In the genomic region with DNA sequence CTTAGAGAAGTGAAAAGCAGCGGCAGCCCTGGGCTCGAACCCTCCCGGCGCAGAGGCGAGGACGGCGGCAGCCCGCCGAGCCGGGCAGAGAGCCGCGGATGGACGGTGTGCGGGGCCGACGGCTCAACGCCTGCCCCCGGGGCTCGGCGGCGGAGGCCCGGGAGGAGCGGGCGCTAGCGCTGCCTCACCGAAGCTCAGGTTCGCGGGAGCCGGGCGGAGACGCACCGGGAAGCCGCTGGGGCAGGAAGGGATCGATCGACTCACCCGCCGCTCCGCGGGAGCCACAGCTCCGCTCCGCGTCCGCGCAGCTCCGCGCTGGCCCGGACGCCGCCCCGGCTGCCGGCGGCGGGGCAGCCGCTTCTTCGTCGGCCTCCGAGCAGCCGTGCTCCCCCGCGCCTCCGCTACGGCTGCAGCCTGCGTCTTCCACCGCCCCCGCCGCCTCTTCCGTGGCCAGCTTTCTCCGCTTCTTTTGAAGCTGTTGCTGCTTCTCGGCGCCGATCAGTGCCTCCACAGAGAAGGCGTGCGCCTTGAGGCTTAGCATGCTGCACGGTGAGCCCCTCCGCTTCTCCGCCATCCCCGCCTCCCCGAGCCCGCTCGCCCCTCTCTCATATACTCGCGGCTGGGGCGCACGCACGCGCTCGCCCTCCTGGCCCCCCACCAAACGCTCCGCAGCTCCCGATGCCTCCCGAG, we compare ENCODE assay signal across 7 mouse cellular contexts. TPM values are rescaled to one million over a fixed set of nuclear protein-coding genes. Genes with fewer than 3 reads are reported as not detected.
DNase-seq lines count a peak whose midpoint lies in the region; ATAC-seq lines count a peak whose summit lies in the region.

No protein-coding gene starts in this region.

- WGBS in lung, embryonic 16.5 days, result under 1% methylated on average over 80 of the region's 91 CpGs
- WGBS in forebrain, embryonic 14.5 days, result under 1% methylated on average over 58 of the region's 91 CpGs
- under 1% methylated on average over 84 of the region's 91 CpGs for WGBS in intestine, embryonic 16.5 days
- under 1% methylated on average over 77 of the region's 91 CpGs for whole genome bisulfite sequencing in midbrain, embryonic 15.5 days

- ATAC-seq in lung, embryonic 16.5 days (ENCODE audit: low read depth), result peak; percentile 57
- peak; percentile 64 for ATAC-seq in forebrain, embryonic 14.5 days
- peak; percentile 68 for ATAC-seq in intestine, embryonic 16.5 days
- peak; percentile 79 for ATAC-seq in midbrain, embryonic 15.5 days (replicated peaks)
- ATAC-seq in megakaryocyte-erythroid progenitor cell, adult 5-6 weeks (replicated peaks; ENCODE audit: low FRiP score, low TSS enrichment, poor library complexity, severe bottlenecking), result no peak

- peak overlapping the region; percentile 70 for H3K4me2 ChIP-seq in lung, embryonic 16.5 days (ENCODE audit: low read depth, low read length)
- H3K4me2 ChIP-seq in forebrain, embryonic 14.5 days (ENCODE audit: low read length), result peak overlapping the region; percentile 72
- peak overlapping the region; percentile 80 for H3K4me2 ChIP-seq in intestine, embryonic 16.5 days (ENCODE audit: low read depth, low read length)
- peak overlapping the region; percentile 75 for H3K4me2 ChIP-seq in midbrain, embryonic 15.5 days

- peaks cover 67% of the 10 kb centered on the region for H3K27me3 ChIP-seq in lung, embryonic 16.5 days (ENCODE audit: control insufficient read depth, insufficient read depth, low read depth, low read length)
- peaks cover 54% of the 10 kb centered on the region for H3K27me3 ChIP-seq in forebrain, embryonic 14.5 days (replicated peaks; ENCODE audit: control insufficient read depth, insufficient read depth, low read length)
- peaks cover 50% of the 10 kb centered on the region for H3K27me3 ChIP-seq in intestine, embryonic 16.5 days (replicated peaks; ENCODE audit: control insufficient read depth, insufficient read depth, low read length)
- H3K27me3 ChIP-seq in midbrain, embryonic 15.5 days (replicated peaks), result peaks cover 56% of the 10 kb centered on the region

- H3K4me3 ChIP-seq in lung, embryonic 16.5 days (ENCODE audit: low read length), result peak overlapping the region; percentile 50
- H3K4me3 ChIP-seq in forebrain, embryonic 14.5 days (ENCODE audit: low read depth, low read length), result peak overlapping the region; percentile 38
- peak overlapping the region; percentile 50 for H3K4me3 ChIP-seq in intestine, embryonic 16.5 days (ENCODE audit: low read length)
- peak overlapping the region; percentile 38 for H3K4me3 ChIP-seq in midbrain, embryonic 15.5 days

- H3K27ac ChIP-seq in lung, embryonic 16.5 days (ENCODE audit: low read length), result no peak overlapping the region
- H3K27ac ChIP-seq in forebrain, embryonic 14.5 days (ENCODE audit: low read depth, low read length), result peak overlapping the region; percentile 33; the same call in 1 of the 2 replicates
- no peak overlapping the region for H3K27ac ChIP-seq in intestine, embryonic 16.5 days (ENCODE audit: low read length)
- H3K27ac ChIP-seq in midbrain, embryonic 15.5 days, result no peak overlapping the region

- DNase-seq in lung, postnatal 10 days, result no peak
- DNase-seq in adrenal gland, postnatal 36 days, result peak; percentile 37 to 51
- DNase-seq in forebrain, embryonic 14.5 days (ENCODE audit: low spot score), result peak; percentile 63

- H3K36me3 ChIP-seq in lung, embryonic 16.5 days (ENCODE audit: control insufficient read depth, insufficient read depth, low read length), result no peaks in the 10 kb centered on the region
- H3K36me3 ChIP-seq in forebrain, embryonic 14.5 days (ENCODE audit: control insufficient read depth, insufficient read depth, low read length), result no peaks in the 10 kb centered on the region
- no peaks in the 10 kb centered on the region for H3K36me3 ChIP-seq in intestine, embryonic 16.5 days (ENCODE audit: control insufficient read depth, insufficient read depth, low read length)
- no peaks in the 10 kb centered on the region for H3K36me3 ChIP-seq in midbrain, embryonic 15.5 days (replicated peaks)

- no peaks in the 10 kb centered on the region for H3K9me3 ChIP-seq in lung, embryonic 16.5 days (ENCODE audit: control insufficient read depth, low read length)
- H3K9me3 ChIP-seq in forebrain, embryonic 14.5 days (replicated peaks; ENCODE audit: control insufficient read depth, low read length), result no peaks in the 10 kb centered on the region
- no peaks in the 10 kb centered on the region for H3K9me3 ChIP-seq in intestine, embryonic 16.5 days (ENCODE audit: control insufficient read depth, low read length)
- no peaks in the 10 kb centered on the region for H3K9me3 ChIP-seq in midbrain, embryonic 15.5 days

- peaks cover 16% of the 10 kb centered on the region for H3K4me1 ChIP-seq in lung, embryonic 16.5 days (replicated peaks; ENCODE audit: control insufficient read depth, insufficient read depth, low read length)
- H3K4me1 ChIP-seq in forebrain, embryonic 14.5 days (ENCODE audit: control insufficient read depth, insufficient read depth, low read length), result peaks cover 9% of the 10 kb centered on the region
- peaks cover 8% of the 10 kb centered on the region for H3K4me1 ChIP-seq in intestine, embryonic 16.5 days (ENCODE audit: control insufficient read depth, insufficient read depth, low read length)
- peaks cover 23% of the 10 kb centered on the region for H3K4me1 ChIP-seq in midbrain, embryonic 15.5 days

- peak overlapping the region; percentile 57 for H3K9ac ChIP-seq in lung, embryonic 16.5 days (ENCODE audit: low read length)
- H3K9ac ChIP-seq in forebrain, embryonic 14.5 days (ENCODE audit: low read length), result peak overlapping the region; percentile 51
- peak overlapping the region; percentile 61 for H3K9ac ChIP-seq in intestine, embryonic 16.5 days (ENCODE audit: low read depth, low read length)
- H3K9ac ChIP-seq in midbrain, embryonic 15.5 days, result peak overlapping the region; percentile 12; the same call in 1 of the 2 replicates

RNA-seq across cellular contexts. Expression of a gene that starts 0.6 kb away (rescaled TPM):
- polyA plus RNA-seq in lung, embryonic 16.5 days (2015; fragmentation: Nextera tagmentation; extraction: Ambion mirVana), result 0.57 and 0.60 TPM in 2 replicates
- total RNA-seq in adrenal gland, postnatal 36 days (2021), result 1 to 10 TPM in 1 of 2 experiments, under 1 TPM in 1; 0.82 to 1.1 TPM
- 2.6 and 2.7 TPM in 2 replicates for polyA plus RNA-seq in forebrain, embryonic 14.5 days (2014; fragmentation: Nextera tagmentation; extraction: Ambion mirVana)
- polyA plus RNA-seq in intestine, embryonic 16.5 days (2015; fragmentation: Nextera tagmentation; extraction: Ambion mirVana), result 0.22 and 0.26 TPM in 2 replicates
- 2.3 and 3.4 TPM in 2 replicates for polyA plus RNA-seq in midbrain, embryonic 15.5 days (2015; fragmentation: Nextera tagmentation; extraction: Ambion mirVana)
- total RNA-seq in megakaryocyte-erythroid progenitor cell, adult 5-6 weeks (2014; fragmentation: Nextera tagmentation), result 0.28 TPM in 1 of 2 replicates, not detected in the other
- total RNA-seq in megakaryocyte-erythroid progenitor cell, adult 5-6 weeks (2017), result not detected in 2 replicates
